Mouse (Mus musculus) ES-E14 (cell line): ENCODE measurements around the gene Vmn1r237. TPM values are rescaled to one million over a fixed set of nuclear protein-coding genes. Genes with fewer than 3 reads are reported as not detected.
A peak's percentile ranks its signal among the peaks of the same experiment; 100 is the strongest.

ENCODE experiments used
- DNase-seq: peaks from one replicate; pipeline ENCODE4 v3.0.0-alpha.2; 2013; ENCODE audit warnings: low read depth, low spot score
- H3K27ac ChIP-seq: 2 replicates; pipeline ENCODE4 v1.5.1; 2012; ENCODE audit warnings: low read depth, mild to moderate bottlenecking, low read length, moderate library complexity, mixed read lengths; ENCODE audit not compliant: poor library complexity, insufficient read depth, severe bottlenecking
- H3K36me3 ChIP-seq: 2 replicates; pipeline ENCODE4 v1.6.1; 2012; ENCODE audit warnings: mild to moderate bottlenecking, low read length, moderate library complexity, mixed read lengths; ENCODE audit not compliant: control insufficient read depth, poor library complexity, insufficient read depth, severe bottlenecking
- H3K4me1 ChIP-seq, 2 experiments: fragments of 150-350 bp in 1 of 2; sonication (generic) in 1 of 2; 2 replicates each; pipeline ENCODE4 v1.6.1; 2012; ENCODE audit warnings: low read length in 2 of 2, mild to moderate bottlenecking in 1 of 2, mixed read lengths in 1 of 2; ENCODE audit not compliant: control insufficient read depth in 2 of 2, insufficient read depth in 2 of 2, poor library complexity in 1 of 2
- H3K4me3 ChIP-seq, 2 experiments: fragments of 150-350 bp in 1 of 2; sonication (generic) in 1 of 2; 2 replicates each; pipeline ENCODE4 v1.5.1; 2012; ENCODE audit warnings: low read length in 2 of 2, low read depth in 1 of 2, mild to moderate bottlenecking in 1 of 2, mixed read lengths in 1 of 2; ENCODE audit not compliant: insufficient read depth in 1 of 2, poor library complexity in 1 of 2, severe bottlenecking in 1 of 2
- H3K9ac ChIP-seq: 2 replicates; pipeline ENCODE4 v1.6.1; 2012; ENCODE audit warnings: low read depth, mild to moderate bottlenecking, low read length, mixed read lengths; ENCODE audit not compliant: poor library complexity, insufficient read depth, severe bottlenecking
- H3K9me3 ChIP-seq: fragments of 150-350 bp; sonication (generic); 2 replicates; pipeline ENCODE4 v1.6.1; 2012; ENCODE audit warnings: low read depth, mild to moderate bottlenecking, low read length; ENCODE audit not compliant: control insufficient read depth, insufficient read depth
- CHD2 ChIP-seq: IDR thresholded peaks from 2 replicates; pipeline ENCODE4 v1.6.1; 2014; ENCODE audit warnings: mild to moderate bottlenecking, low read depth, low read length, inconsistent platforms
- HCFC1 ChIP-seq: IDR thresholded peaks from 2 replicates; pipeline ENCODE4 v1.6.1; 2012; ENCODE audit warnings: low read length, inconsistent platforms, borderline replicate concordance; ENCODE audit not compliant: insufficient read depth
- MAFK ChIP-seq: IDR thresholded peaks from 2 replicates; pipeline ENCODE4 v1.6.1; 2014; ENCODE audit warnings: mild to moderate bottlenecking, low read depth, low read length, inconsistent platforms; ENCODE audit not compliant: insufficient read depth
- ZC3H11A ChIP-seq: IDR thresholded peaks from 2 replicates; pipeline ENCODE4 v1.6.1; 2012; ENCODE audit warnings: low read depth, mild to moderate bottlenecking, inconsistent platforms, low read length, borderline replicate concordance
- ZNF384 ChIP-seq: IDR thresholded peaks from 2 replicates; pipeline ENCODE4 v1.6.1; 2012; ENCODE audit warnings: low read depth, low read length, inconsistent platforms
- in situ Hi-C, 2 experiments: fragments of 600-800 bp; cut with MboI; formaldehyde crosslinking; loops; one replicate each; pipeline ENCODE4 v1.15.1; 2025; ENCODE audit warnings: low sequenced_read_pairs in 2 of 2, inconsistent platforms in 1 of 2; ENCODE audit not compliant: unreplicated experiment in 2 of 2
- total RNA-seq: library from RNA; depleted of rRNA; stranded (reverse); fragments of 300-350 nt; gene quantifications from 2 replicates; pipeline ENCODE4 v1.2.3, GENCODE M21; 2012; rRNA removed

The Vmn1r237 gene
- not detected in 2 replicates for total RNA-seq

GRCm38 (mm10) chr17:21311565-21311964 lies at the start of gene Vmn1r237:
Gene Vmn1r237 (plus strand): TSS chr17:21311865.
- no peak within 1 kb of the TSS for H3K9ac ChIP-seq
- in situ Hi-C loops, result no loop called here
- no peak for DNase-seq
- H3K4me1 ChIP-seq, result no peaks in the 10 kb centered on the region
- no peaks in the 10 kb centered on the region for H3K36me3 ChIP-seq
- no peak for TF ChIP-seq ZC3H11A
- TF ChIP-seq ZNF384, result no peak
- no peak for TF ChIP-seq HCFC1
- no peak for TF ChIP-seq MAFK
- no peak for TF ChIP-seq CHD2
- H3K4me3 ChIP-seq, result no peak within 1 kb of the TSS
- no peak within 1 kb of the TSS for H3K27ac ChIP-seq
- no peaks in the 10 kb centered on the region for H3K9me3 ChIP-seq

DNA sequence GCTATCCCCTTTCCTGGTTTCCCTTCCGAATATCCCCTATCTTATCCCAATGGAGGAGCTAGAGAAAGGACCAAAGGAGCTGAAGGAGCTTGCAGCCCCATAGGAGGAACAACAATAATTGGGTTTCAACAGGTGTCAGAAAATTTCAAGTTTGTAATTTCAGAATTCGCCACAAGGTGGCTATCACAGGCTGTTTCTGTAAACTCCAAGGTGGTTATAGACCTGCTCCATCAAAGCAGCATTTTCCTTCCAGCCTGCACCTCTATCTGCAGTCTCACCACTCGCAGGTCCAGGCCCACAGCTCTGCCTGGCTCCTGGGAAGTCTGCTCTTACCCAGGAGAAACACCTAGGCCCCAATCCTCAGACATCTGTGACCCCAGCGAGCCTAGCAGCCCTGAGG lies 39.6 kb upstream of the Vmn1r237 start:
- no peaks in the 10 kb centered on the region for H3K4me1 ChIP-seq
- H3K4me3 ChIP-seq, result no peak overlapping the region
- H3K27ac ChIP-seq, result no peak overlapping the region
- no peaks in the 10 kb centered on the region for H3K36me3 ChIP-seq
- TF ChIP-seq ZNF384, result no peak
- TF ChIP-seq ZC3H11A, result peak; percentile 84; the same call in 1 of the 2 replicates
- TF ChIP-seq MAFK, result no peak
- TF ChIP-seq CHD2, result no peak
- no peak for TF ChIP-seq HCFC1
- H3K9ac ChIP-seq, result no peak overlapping the region
- peak; percentile 88 for DNase-seq
- in situ Hi-C loops, result loop anchor here in 1 of 2 experiments (5.0 kb wide), 1 partner anchor 150 kb away; the partner anchor contains the start of gene Zfp54
- no peaks in the 10 kb centered on the region for H3K9me3 ChIP-seq

DNA sequence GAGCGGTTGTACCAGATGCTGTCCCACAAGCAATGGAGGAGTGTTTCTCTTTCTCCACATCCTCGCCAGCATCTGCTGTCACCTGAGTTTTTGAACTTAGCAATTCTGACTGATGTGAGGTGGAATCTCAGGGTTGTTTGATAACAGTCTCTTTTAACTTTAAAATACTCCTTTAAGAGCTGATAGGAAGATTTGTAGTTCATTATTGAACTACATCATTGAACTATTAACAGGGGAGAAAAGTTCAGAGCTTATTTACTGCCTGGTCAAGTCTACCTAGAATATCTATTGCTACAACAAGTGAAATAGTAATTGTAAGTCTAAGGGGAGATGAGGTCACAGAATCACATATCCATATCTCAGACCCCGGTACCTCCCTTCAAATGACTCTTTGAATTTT lies 29.0 kb upstream of the Vmn1r237 start, which contains the start of gene Vmn1r236:
Gene Vmn1r236 (plus strand): TSS at position 301 of the 400 bp plus-strand sequence.
- Histone ChIP-seq H3K36me3 (no peaks in the 10 kb centered on the region), H3K4me3 (no peak within 1 kb of the TSS), H3K9me3 (no peaks in the 10 kb centered on the region), H3K4me1 (no peaks in the 10 kb centered on the region), H3K27ac (no peak within 1 kb of the TSS), H3K9ac (no peak within 1 kb of the TSS)
- DNase-seq, result no peak
- no peak for TF ChIP-seq MAFK
- no peak for TF ChIP-seq HCFC1
- TF ChIP-seq CHD2, result no peak
- TF ChIP-seq ZC3H11A, result no peak
- TF ChIP-seq ZNF384, result no peak
- in situ Hi-C loops, result no loop called here

DNA sequence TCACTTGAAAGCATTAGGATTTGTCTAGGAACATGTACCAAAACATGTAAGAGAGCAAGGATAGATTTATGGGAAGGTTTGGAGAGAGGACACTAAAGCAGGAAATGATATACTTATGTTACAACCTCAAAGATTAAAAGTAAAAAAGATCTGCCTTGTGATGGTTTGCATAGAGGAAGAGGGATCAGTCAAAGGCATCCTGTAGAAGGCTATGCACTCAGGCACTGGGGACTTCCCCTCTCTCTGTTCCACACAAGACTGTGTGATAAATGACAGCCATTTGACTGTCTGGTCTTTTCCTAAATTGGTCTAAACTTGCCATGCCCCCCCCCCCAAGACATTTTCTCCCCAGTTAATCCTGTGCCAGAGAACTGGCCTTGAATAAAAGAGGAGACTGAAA lies 27.3 kb upstream of the Vmn1r237 start:
- no peak overlapping the region for H3K9ac ChIP-seq
- DNase-seq, result no peak
- H3K36me3 ChIP-seq, result no peaks in the 10 kb centered on the region
- TF ChIP-seq ZC3H11A (no peak), ZNF384 (no peak), HCFC1 (no peak), CHD2 (no peak), MAFK (no peak)
- no peak overlapping the region for H3K4me3 ChIP-seq
- no peak overlapping the region for H3K27ac ChIP-seq
- H3K9me3 ChIP-seq, result no peaks in the 10 kb centered on the region
- H3K4me1 ChIP-seq, result no peaks in the 10 kb centered on the region
- in situ Hi-C loops, result no loop called here
